Mouse (Mus musculus): ENCODE data around the gene Pdgfd.
"Not testable (repeated sequence)": the region's sequence is repeated elsewhere in the genome, so short reads cannot be mapped to it uniquely, and the experiment has no call there.

Pdgfd gene

GRCm38 (mm10) chr9:6168391-6169037, at the start of gene Pdgfd:
Gene Pdgfd (plus strand): TSS chr9:6168584.
- DNase-seq (ENCODE audit: low read depth, low spot score): peak; percentile 11

GRCm38 (mm10) chr9:6169038-6169431, 651 bp downstream of the Pdgfd start:
- no peak for DNase-seq (ENCODE audit: low read depth, low spot score)

GRCm38 (mm10) chr9:6170962-6171361, 2.6 kb downstream of the Pdgfd start:
- DNase-seq (ENCODE audit: low read depth, low spot score): no peak

- DNase-seq (ENCODE audit: low read depth, low spot score): no peak
Measured at GRCm38 (mm10) chr9:6173276-6173675, 4.9 kb downstream of the Pdgfd start.

GRCm38 (mm10) chr9:6175731-6176130, 7.3 kb downstream of the Pdgfd start:
- DNase-seq (ENCODE audit: low read depth, low spot score): no peak

- no peak for DNase-seq (ENCODE audit: low read depth, low spot score)
Measured at GRCm38 (mm10) chr9:6182307-6182923, 14.0 kb downstream of the Pdgfd start.

- no peak for DNase-seq (ENCODE audit: low read depth, low spot score)
Measured at GRCm38 (mm10) chr9:6187955-6188354, 19.6 kb downstream of the Pdgfd start.

- DNase-seq (ENCODE audit: low read depth, low spot score): no peak
Measured at GRCm38 (mm10) chr9:6193352-6193751, 25.0 kb downstream of the Pdgfd start.

GRCm38 (mm10) chr9:6212862-6213261, 44.5 kb downstream of the Pdgfd start:
- no peak for DNase-seq (ENCODE audit: low read depth, low spot score)

GRCm38 (mm10) chr9:6217505-6217904, 49.1 kb downstream of the Pdgfd start:
- DNase-seq (ENCODE audit: low read depth, low spot score): no peak

- DNase-seq (ENCODE audit: low read depth, low spot score): not testable (repeated sequence)
Measured at GRCm38 (mm10) chr9:6235982-6236381, 67.6 kb downstream of the Pdgfd start.

GRCm38 (mm10) chr9:6250320-6250719, 81.9 kb downstream of the Pdgfd start:
- no peak for DNase-seq (ENCODE audit: low read depth, low spot score)

- no peak for DNase-seq (ENCODE audit: low read depth, low spot score)
Measured at GRCm38 (mm10) chr9:6251990-6252389, 83.6 kb downstream of the Pdgfd start.

- DNase-seq (ENCODE audit: low read depth, low spot score): no peak
Measured at GRCm38 (mm10) chr9:6257072-6257471, 88.7 kb downstream of the Pdgfd start.

- no peak for DNase-seq (ENCODE audit: low read depth, low spot score)
Measured at GRCm38 (mm10) chr9:6264820-6265219, 96.4 kb downstream of the Pdgfd start.

- no peak for DNase-seq (ENCODE audit: low read depth, low spot score)
Measured at GRCm38 (mm10) chr9:6269796-6270280, 101.5 kb downstream of the Pdgfd start, which contains the start of gene Ddi1. Gene Ddi1 (minus strand): TSS chr9:6269846.

- DNase-seq (ENCODE audit: low read depth, low spot score): no peak
Measured at GRCm38 (mm10) chr9:6276395-6276794, 108.0 kb downstream of the Pdgfd start.

GRCm38 (mm10) chr9:6277526-6277925, 109.1 kb downstream of the Pdgfd start:
- DNase-seq (ENCODE audit: low read depth, low spot score): no peak

GRCm38 (mm10) chr9:6286770-6287169, 118.4 kb downstream of the Pdgfd start:
- DNase-seq (ENCODE audit: low read depth, low spot score): no peak

GRCm38 (mm10) chr9:6289211-6289696, 120.9 kb downstream of the Pdgfd start:
- DNase-seq (ENCODE audit: low read depth, low spot score): no peak

- DNase-seq (ENCODE audit: low read depth, low spot score): no peak
Measured at GRCm38 (mm10) chr9:6298547-6298946, 130.2 kb downstream of the Pdgfd start.

GRCm38 (mm10) chr9:6302050-6302449, 133.7 kb downstream of the Pdgfd start:
- DNase-seq (ENCODE audit: low read depth, low spot score): no peak

- DNase-seq (ENCODE audit: low read depth, low spot score): no peak
Measured at GRCm38 (mm10) chr9:6304590-6304989, 136.2 kb downstream of the Pdgfd start.
